21 mouse cellular contexts compared by ENCODE assay signal in the genomic region with DNA sequence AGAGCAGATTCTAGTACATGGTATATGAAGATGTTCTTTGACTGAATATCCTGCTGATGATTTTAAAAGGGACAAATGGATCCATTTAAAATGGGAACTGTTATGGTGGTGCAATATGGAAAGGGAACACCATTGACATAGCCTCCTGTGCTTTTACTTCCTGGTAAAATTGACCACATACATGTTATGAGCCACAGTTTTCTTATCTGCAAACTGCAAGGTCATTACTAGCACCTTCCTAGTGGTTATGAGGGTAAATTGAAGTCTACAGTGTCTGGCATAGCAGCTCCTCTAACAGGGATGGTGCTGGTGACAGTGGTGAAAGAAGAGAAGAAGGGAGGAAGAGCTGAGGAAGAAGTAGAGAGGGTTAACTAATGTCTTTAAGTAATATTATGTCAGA.
DNase-seq lines count a peak whose midpoint lies in the region; ATAC-seq and TF ChIP-seq lines count a peak whose summit lies in the region.
"Had no signal": no experiment of that assay in that cellular context is flagged by ENCODE, and none has a peak within 500 bp of the region (broad histone marks: within the 10 kb centered on the region; RNA-seq: fewer than 3 reads in every experiment).

No protein-coding gene starts in this region.

- H3K27me3 ChIP-seq in kidney, embryonic 15.5 days: no peaks in the 10 kb centered on the region
- H3K27me3 ChIP-seq: forebrain, embryonic 13.5 days; heart, embryonic 15.5 days; hindbrain, embryonic 12.5 days had no signal

- H3K9ac ChIP-seq in kidney, embryonic 15.5 days: no peak overlapping the region
- H3K9ac ChIP-seq: forebrain, embryonic 13.5 days; forebrain, postnatal 0 days; heart, embryonic 15.5 days; hindbrain, embryonic 12.5 days had no signal

- no peak for ATAC-seq in kidney, embryonic 15.5 days (replicated peaks; ENCODE audit: low FRiP score)
- peak; percentile 44 to 67; a peak in 3 of 4 replicates for ATAC-seq in hematopoietic stem cell, adult 5-6 weeks (replicated peaks in 1 of 2; ENCODE audit: insufficient read depth in 1 of 2, low FRiP score in 2 of 2, low TSS enrichment in 1 of 2, low read depth in 1 of 2, poor library complexity in 2 of 2, severe bottlenecking in 2 of 2)
- ATAC-seq in megakaryocyte-erythroid progenitor cell, adult 5-6 weeks (replicated peaks; ENCODE audit: low FRiP score, low TSS enrichment, poor library complexity, severe bottlenecking): peak; percentile 64
- ATAC-seq: forebrain, embryonic 13.5 days; forebrain, postnatal 0 days; hindbrain, embryonic 16.5 days had no signal

- H3K4me1 ChIP-seq in kidney, embryonic 15.5 days: no peaks in the 10 kb centered on the region
- H3K4me1 ChIP-seq in bone marrow macrophage, adult 2 months (ENCODE audit: control insufficient read depth, insufficient read depth, low read length): peaks cover 31% of the 10 kb centered on the region
- H3K4me1 ChIP-seq: forebrain, embryonic 13.5 days; heart, embryonic 15.5 days; hindbrain, embryonic 12.5 days had no signal

- DNase-seq in kidney, adult 9 months: no peak
- no peak for DNase-seq in layer of hippocampus, adult 8-10 months (ENCODE audit: low spot score in 2 of 2)
- no peak for DNase-seq in cerebellum, adult 9-10 months
- DNase-seq in heart, postnatal 10 days: no peak
- DNase-seq: adrenal gland, adult 2 months; adrenal gland, postnatal 25 days; cerebellum, adult 11 months; cerebellum, adult 8-10 months; cerebellum, postnatal 36 days; forebrain, postnatal 0 days; gastrocnemius, postnatal 25 days had no signal

- no peak overlapping the region for H3K4me2 ChIP-seq in kidney, embryonic 15.5 days
- H3K4me2 ChIP-seq: forebrain, embryonic 13.5 days; heart, embryonic 11.5 days; heart, embryonic 15.5 days; hindbrain, embryonic 12.5 days had no signal

- no peak for TF ChIP-seq POLR2A in bone marrow macrophage, adult 2 months (IDR thresholded peaks at IDR 0.05; ENCODE audit: borderline replicate concordance, low read depth, low read length)

- no peaks in the 10 kb centered on the region for H3K9me3 ChIP-seq in kidney, embryonic 15.5 days (replicated peaks)
- H3K9me3 ChIP-seq: embryonic facial prominence, embryonic 10.5 days; forebrain, embryonic 13.5 days; heart, embryonic 15.5 days; hindbrain, embryonic 12.5 days had no signal

- intact Hi-C loops in heart, postnatal 10 days (cut with DNase I): no loop called here

- TF ChIP-seq CTCF in bone marrow macrophage, adult 2 months (IDR thresholded peaks at IDR 0.05; ENCODE audit: low read depth, low read length): no peak

- H3K36me3 ChIP-seq in kidney, embryonic 15.5 days: no peaks in the 10 kb centered on the region
- H3K36me3 ChIP-seq: embryonic facial prominence, embryonic 10.5 days; heart, embryonic 15.5 days; hindbrain, embryonic 12.5 days had no signal

- no peak overlapping the region for H3K4me3 ChIP-seq in kidney, embryonic 15.5 days (replicated peaks)
- no peak overlapping the region for H3K4me3 ChIP-seq in bone marrow macrophage, adult 2 months (ENCODE audit: insufficient read depth, low read length)
- H3K4me3 ChIP-seq: embryonic facial prominence, embryonic 10.5 days; forebrain, embryonic 13.5 days; heart, embryonic 15.5 days; hindbrain, embryonic 12.5 days had no signal

- peak overlapping the region; percentile 24; the same call in 1 of the 2 replicates for H3K27ac ChIP-seq in kidney, embryonic 15.5 days
- H3K27ac ChIP-seq in bone marrow macrophage, adult 2 months (ENCODE audit: insufficient read depth, low read depth, low read length): peak overlapping the region; percentile 79
- H3K27ac ChIP-seq: embryonic facial prominence, embryonic 10.5 days; forebrain, embryonic 13.5 days; heart, embryonic 15.5 days; hindbrain, embryonic 12.5 days had no signal
